Mouse (Mus musculus): ENCODE data around the gene Fam216a. TPM values are rescaled to one million over a fixed set of nuclear protein-coding genes. Genes with fewer than 3 reads are reported as not detected.
A peak's percentile ranks its signal among the peaks of the same experiment; 100 is the strongest.
"Not testable (repeated sequence)": the region's sequence is repeated elsewhere in the genome, so short reads cannot be mapped to it uniquely, and the experiment has no call there.

Fam216a gene
- polyA plus RNA-seq, 1 experiment from 2014 or later, result 5.3 TPM

DNA sequence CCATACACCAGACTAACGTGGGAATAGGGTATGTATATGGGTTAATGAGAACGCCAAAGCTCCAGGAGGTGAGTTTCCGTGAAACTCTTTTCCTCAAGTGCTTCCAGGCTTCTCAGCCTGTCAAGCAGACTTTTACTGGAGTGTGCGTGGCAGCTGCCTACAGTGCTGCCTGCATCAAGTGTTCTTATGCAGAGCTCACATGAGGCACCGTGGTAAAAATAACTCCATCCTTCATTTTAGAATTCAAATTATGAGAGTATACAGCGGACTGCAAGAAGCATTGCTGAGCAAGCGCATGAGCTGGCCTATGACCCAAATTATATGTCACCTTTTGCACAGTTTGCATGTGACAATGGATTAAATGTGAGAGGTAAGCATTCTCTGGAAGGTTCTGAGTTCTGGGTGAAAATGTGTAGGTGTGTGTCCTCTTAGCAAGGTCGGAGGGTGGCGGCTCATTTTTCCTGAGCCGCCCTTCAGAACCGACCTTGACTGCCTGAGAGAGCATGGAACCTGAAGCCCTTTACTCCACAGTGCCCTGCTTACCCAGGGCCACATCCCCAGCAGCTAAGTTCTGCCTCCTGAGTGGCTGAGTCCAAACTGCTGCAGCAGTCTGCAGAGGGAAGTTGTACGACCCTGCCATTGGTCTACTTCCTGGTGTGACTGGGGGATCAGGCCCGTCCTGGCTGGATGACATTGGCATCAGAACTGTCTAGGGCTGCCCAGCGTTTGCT lies 52.5 kb downstream of the Fam216a start:
- Histone ChIP-seq H3K27ac (no peak overlapping the region), H3K36me3 (ENCODE audit: inconsistent target) (peaks cover 44% of the 10 kb centered on the region), H3K4me3 (ENCODE audit: inconsistent target) (no peak overlapping the region), H3K79me2 (ENCODE audit: inconsistent target) (no peaks in the 10 kb centered on the region; the same call in 1 of the 2 replicates)
- 86% methylated on average over 14 of the region's 14 CpGs for WGBS (ENCODE audit: missing documents)

DNA sequence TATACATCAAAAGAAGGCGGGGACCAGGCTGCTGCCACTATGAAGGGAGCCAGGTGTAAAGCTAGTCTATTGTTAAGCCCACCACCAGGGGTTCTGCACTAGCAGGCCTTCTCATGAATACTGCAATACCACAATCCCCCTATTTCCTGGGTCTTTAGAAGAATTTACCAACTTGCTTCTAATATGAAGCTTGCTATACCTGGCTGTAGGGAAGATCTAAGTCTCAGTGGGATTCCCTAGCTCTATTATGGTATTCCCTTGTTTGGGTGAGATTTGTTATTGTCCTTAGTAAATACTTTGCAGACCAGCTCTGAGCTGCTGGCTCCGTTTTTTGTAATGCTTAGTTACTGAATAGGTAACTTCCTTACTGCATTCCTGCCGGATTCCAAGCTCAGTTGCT lies 53.2 kb downstream of the Fam216a start:
- not testable (repeated sequence) for H3K4me3 ChIP-seq (ENCODE audit: inconsistent target); H3K27ac ChIP-seq; H3K79me2 ChIP-seq (ENCODE audit: inconsistent target)
- peaks cover 37% of the 10 kb centered on the region for H3K36me3 ChIP-seq (ENCODE audit: inconsistent target)
- WGBS (ENCODE audit: missing documents), result 93% methylated on average over 3 of the region's 3 CpGs

DNA sequence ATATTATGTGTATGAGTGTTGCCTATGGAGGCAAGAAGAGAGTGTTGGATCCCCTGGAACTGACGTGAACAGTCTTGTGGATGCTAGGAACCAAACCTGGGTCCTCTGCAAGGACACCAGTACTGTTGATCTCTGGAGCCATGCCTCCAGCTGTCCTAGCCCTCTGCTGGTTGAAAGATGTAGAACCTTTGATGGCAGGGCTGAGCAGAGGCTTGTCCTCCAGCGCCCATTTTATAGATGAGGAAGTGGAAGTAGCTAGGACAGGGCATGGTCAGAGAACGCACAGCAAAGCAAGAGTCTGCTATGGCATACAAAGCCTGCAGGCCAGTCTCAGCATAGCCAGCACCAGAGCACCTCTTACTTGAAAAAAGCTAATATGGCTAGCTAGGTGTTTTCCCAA lies 54.1 kb downstream of the Fam216a start:
- H3K27ac ChIP-seq, result peak overlapping the region; percentile 67
- WGBS (ENCODE audit: missing documents), result 13% methylated on average over 3 of the region's 3 CpGs
- H3K36me3 ChIP-seq (ENCODE audit: inconsistent target), result peaks cover 35% of the 10 kb centered on the region
- no peak overlapping the region for H3K4me3 ChIP-seq (ENCODE audit: inconsistent target)
- peaks cover 9% of the 10 kb centered on the region; the same call in 1 of the 2 replicates for H3K79me2 ChIP-seq (ENCODE audit: inconsistent target)

- Histone ChIP-seq H3K36me3 (ENCODE audit: inconsistent target) (peaks cover 29% of the 10 kb centered on the region), H3K4me3 (ENCODE audit: inconsistent target) (no peak overlapping the region), H3K27ac (peak overlapping the region; percentile 67), H3K79me2 (ENCODE audit: inconsistent target) (peaks cover 15% of the 10 kb centered on the region; the same call in 1 of the 2 replicates)
- 41% methylated on average over 11 of the region's 11 CpGs for WGBS (ENCODE audit: missing documents)
These were observed 54.7 kb downstream of the Fam216a start for GRCm38 (mm10) chr5:122317329-122318045.

DNA sequence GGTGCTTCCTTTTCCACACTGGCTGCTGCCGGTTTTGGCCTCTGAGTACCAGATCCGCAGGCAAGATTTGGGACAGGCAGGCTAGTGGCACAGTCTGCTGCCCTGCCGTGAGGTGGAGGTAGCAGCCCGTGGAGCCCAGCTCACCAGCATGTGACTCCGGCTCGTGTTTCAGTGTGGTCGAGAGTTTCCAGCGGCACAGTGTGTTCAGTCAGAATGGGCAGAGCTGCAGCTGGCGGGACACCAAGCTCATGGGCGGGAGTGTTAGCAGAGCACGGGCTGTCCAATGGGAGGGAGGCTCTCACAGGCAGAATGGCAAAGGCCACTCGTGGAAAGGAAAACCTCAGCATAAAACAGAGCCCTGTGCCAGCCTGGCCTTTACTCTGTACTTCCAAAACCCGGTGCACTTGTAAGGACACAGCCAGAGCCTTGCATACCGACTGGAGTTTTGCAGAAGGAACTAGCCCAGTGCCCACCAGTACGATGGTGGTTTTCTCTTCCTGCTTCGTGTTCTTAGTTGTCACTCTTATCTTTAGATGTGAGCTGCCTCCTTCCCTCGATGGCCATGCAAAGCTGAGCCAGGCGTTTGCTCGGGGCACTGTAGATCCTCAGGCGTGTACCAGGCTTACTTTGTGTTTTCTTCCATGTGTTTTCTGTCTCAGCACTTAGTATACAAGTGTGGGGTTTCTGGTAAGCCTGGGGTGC lies 57.0 kb downstream of the Fam216a start:
- 5% methylated on average over 20 of the region's 20 CpGs for WGBS (ENCODE audit: missing documents)
- Histone ChIP-seq H3K79me2 (ENCODE audit: inconsistent target) (peaks cover 26% of the 10 kb centered on the region; the same call in 1 of the 2 replicates), H3K4me3 (ENCODE audit: inconsistent target) (no peak overlapping the region), H3K36me3 (ENCODE audit: inconsistent target) (peaks cover 20% of the 10 kb centered on the region; the same call in 1 of the 2 replicates), H3K27ac (peak overlapping the region; percentile 75)

Other genes with a start within 250 kb of the Fam216a start
- 0.25 to 1.1 TPM (median 0.70 TPM) in 3 replicates for gene Ccdc63, start 231.5 kb downstream of the Fam216a start, polyA plus RNA-seq (2018)
- 236 to 261 TPM (median 239 TPM) in 3 replicates for gene Ppp1cc, start 214.1 kb downstream of the Fam216a start, polyA plus RNA-seq (2018)
- gene Hvcn1, start 165.6 kb downstream of the Fam216a start, polyA plus RNA-seq (2018), result 89.5 to 146 TPM (median 116 TPM) in 3 replicates
- gene Tctn1, start 107.9 kb downstream of the Fam216a start, polyA plus RNA-seq (2018), result 2.9 to 4.4 TPM (median 3.9 TPM) in 3 replicates
- 12.5 to 16.0 TPM (median 14.1 TPM) in 3 replicates for gene Pptc7, start 88.0 kb downstream of the Fam216a start, polyA plus RNA-seq (2018)
- 0.75 to 0.90 TPM (median 0.77 TPM) in 3 replicates for gene Rad9b, start 18.1 kb downstream of the Fam216a start, polyA plus RNA-seq (2018)
- 234 to 353 TPM (median 252 TPM) in 3 replicates for gene Vps29, start 18.0 kb downstream of the Fam216a start, polyA plus RNA-seq (2018)
- gene Gpn3, start 488 bp downstream of the Fam216a start, polyA plus RNA-seq (2018), result 16.3 to 20.4 TPM (median 16.8 TPM) in 3 replicates
- gene Arpc3, start 19.5 kb upstream of the Fam216a start, polyA plus RNA-seq (2018), result 1,088 to 1,432 TPM (median 1,117 TPM) in 3 replicates
- 25.3 to 29.1 TPM (median 26.9 TPM) in 3 replicates for gene Anapc7, start 49.3 kb upstream of the Fam216a start, polyA plus RNA-seq (2018)
- 72.1 to 135 TPM (median 74.7 TPM) in 3 replicates for gene Atp2a2, start 129.9 kb upstream of the Fam216a start, polyA plus RNA-seq (2018)
- 1.1 to 2.5 TPM (median 1.2 TPM) in 3 replicates for gene Ift81, start 242.2 kb upstream of the Fam216a start, polyA plus RNA-seq (2018)